Mouse (Mus musculus): Measurements from ENCODE around the gene Zfhx3. TPM values are rescaled to one million over a fixed set of nuclear protein-coding genes. Genes with fewer than 3 reads are reported as not detected.

The Zfhx3 gene
- polyA plus RNA-seq, 1 experiment, result 14.0 TPM

DNA sequence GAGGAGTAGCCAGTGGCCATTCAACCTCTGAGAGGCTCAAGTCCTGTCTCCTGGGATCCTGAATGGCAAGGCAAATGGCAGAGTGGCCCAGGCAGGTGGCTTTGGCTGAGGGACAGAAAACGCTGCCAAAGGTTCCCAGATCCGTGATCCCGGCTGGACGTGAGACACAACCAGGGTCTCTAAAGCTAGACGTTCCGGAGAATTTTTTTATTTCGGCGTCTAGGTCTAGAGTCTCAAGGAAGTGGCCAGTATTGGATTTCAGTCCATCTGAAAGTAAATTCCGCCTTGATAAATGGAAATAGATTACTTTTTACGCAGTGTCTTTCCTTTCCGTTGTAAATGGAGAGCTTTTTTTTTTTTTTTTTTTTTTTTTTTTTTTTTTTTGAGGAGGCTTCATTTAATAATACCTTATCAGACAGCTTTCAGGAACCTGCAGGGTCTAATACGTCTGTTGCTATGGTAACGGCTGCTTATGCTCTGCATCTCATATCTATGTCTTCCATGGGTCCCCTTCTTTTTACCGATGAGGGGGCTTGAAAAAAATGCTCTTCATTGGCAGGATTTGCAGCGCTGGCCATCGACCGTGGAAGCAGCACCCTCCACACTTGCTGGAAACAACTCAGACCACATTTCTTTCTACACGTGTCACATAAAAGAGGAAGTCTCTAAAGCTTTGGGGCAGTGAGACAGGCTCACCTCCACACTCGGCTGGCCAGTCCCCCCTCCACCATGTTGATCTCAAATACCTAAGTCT, 994.4 kb downstream of the Zfhx3 start:
- TF ChIP-seq CTCF (IDR thresholded peaks at IDR 0.05; ENCODE audit: low read depth, low read length) (no peak), POLR2A (IDR thresholded peaks at IDR 0.05; ENCODE audit: insufficient read depth, low read length) (no peak), EP300 (IDR thresholded peaks at IDR 0.05; ENCODE audit: insufficient read depth, low read depth, low read length) (no peak)
- no peaks in the 10 kb centered on the region; the same call in 1 of the 2 replicates for H3K36me3 ChIP-seq (ENCODE audit: control insufficient read depth, insufficient read depth, low read length, poor library complexity, severe bottlenecking)
- H3K4me3 ChIP-seq (ENCODE audit: low read depth, low read length), result no peak overlapping the region
- H3K9me3 ChIP-seq (replicated peaks; ENCODE audit: control insufficient read depth, insufficient read depth, low read length, poor library complexity, severe bottlenecking), result no peaks in the 10 kb centered on the region
- no peak overlapping the region for H3K27ac ChIP-seq (ENCODE audit: insufficient read depth, low read length)
- no peaks in the 10 kb centered on the region for H3K4me1 ChIP-seq (ENCODE audit: control insufficient read depth, insufficient read depth, low read length)
- H3K27me3 ChIP-seq (ENCODE audit: control insufficient read depth, insufficient read depth, low read length, poor library complexity, severe bottlenecking), result no peaks in the 10 kb centered on the region
- H3K9ac ChIP-seq (ENCODE audit: low read depth, poor library complexity, severe bottlenecking), result no peak overlapping the region

DNA sequence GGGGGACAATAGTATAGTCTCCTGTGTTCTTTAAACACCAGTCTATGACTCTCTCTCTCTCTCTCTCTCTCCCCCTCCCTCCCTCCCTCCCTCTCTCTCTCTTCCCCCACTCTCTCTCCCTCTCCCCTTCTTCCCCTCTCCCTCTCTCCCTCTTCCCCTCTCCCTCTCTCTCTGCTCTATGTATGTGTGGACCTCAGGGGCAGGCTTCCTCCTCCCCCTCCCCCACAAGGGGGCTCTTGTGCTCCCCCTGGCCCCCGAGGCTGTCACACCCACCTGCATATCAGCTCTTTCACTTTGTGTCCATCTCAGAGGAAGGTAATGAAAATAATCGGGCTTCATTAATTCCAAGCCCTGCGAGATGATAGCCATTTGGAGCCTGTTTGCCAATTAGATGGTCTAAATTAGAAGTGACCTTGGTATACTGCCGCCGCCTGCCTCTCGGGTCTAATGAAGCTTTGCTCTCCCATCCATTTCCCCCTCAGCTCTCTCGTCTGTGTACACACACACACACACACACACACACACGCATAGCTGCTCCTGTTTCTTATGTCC, 995.5 kb downstream of the Zfhx3 start:
- H3K4me1 ChIP-seq (ENCODE audit: control insufficient read depth, insufficient read depth, low read length), result no peaks in the 10 kb centered on the region
- H3K27ac ChIP-seq (ENCODE audit: insufficient read depth, low read length), result no peak overlapping the region
- H3K27me3 ChIP-seq (ENCODE audit: control insufficient read depth, insufficient read depth, low read length, poor library complexity, severe bottlenecking), result no peaks in the 10 kb centered on the region
- H3K4me3 ChIP-seq (ENCODE audit: low read depth, low read length), result no peak overlapping the region
- no peak overlapping the region for H3K9ac ChIP-seq (ENCODE audit: low read depth, poor library complexity, severe bottlenecking)
- no peaks in the 10 kb centered on the region for H3K9me3 ChIP-seq (replicated peaks; ENCODE audit: control insufficient read depth, insufficient read depth, low read length, poor library complexity, severe bottlenecking)
- no peaks in the 10 kb centered on the region; the same call in 1 of the 2 replicates for H3K36me3 ChIP-seq (ENCODE audit: control insufficient read depth, insufficient read depth, low read length, poor library complexity, severe bottlenecking)
- TF ChIP-seq POLR2A (IDR thresholded peaks at IDR 0.05; ENCODE audit: insufficient read depth, low read length), result no peak
- TF ChIP-seq CTCF (IDR thresholded peaks at IDR 0.05; ENCODE audit: low read depth, low read length), result no peak
- TF ChIP-seq EP300 (IDR thresholded peaks at IDR 0.05; ENCODE audit: insufficient read depth, low read depth, low read length), result no peak

DNA sequence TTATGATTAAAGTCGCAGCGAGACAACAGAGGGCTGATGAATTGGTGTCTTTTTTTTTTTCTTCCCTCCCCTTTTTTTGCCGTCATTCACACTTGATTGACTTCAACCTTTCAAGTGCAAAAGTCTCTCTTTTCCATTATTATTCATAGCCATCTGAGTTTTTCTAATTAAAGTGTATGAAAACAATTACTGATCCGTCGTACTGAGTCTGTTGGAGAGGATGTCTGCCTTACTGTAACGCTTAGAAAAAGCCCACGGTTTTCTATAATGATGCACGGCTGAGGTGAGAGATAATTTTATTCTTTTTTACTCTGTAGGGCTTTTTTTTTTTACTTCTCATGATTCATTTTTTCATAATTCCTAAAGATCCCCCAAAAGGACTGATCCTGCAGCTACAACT, 1000.2 kb downstream of the Zfhx3 start:
- Histone ChIP-seq H3K27ac (ENCODE audit: insufficient read depth, low read length) (no peak overlapping the region), H3K9ac (ENCODE audit: low read depth, poor library complexity, severe bottlenecking) (no peak overlapping the region), H3K36me3 (ENCODE audit: control insufficient read depth, insufficient read depth, low read length, poor library complexity, severe bottlenecking) (no peaks in the 10 kb centered on the region), H3K27me3 (ENCODE audit: control insufficient read depth, insufficient read depth, low read length, poor library complexity, severe bottlenecking) (no peaks in the 10 kb centered on the region), H3K4me3 (ENCODE audit: low read depth, low read length) (no peak overlapping the region), H3K9me3 (replicated peaks; ENCODE audit: control insufficient read depth, insufficient read depth, low read length, poor library complexity, severe bottlenecking) (no peaks in the 10 kb centered on the region), H3K4me1 (ENCODE audit: control insufficient read depth, insufficient read depth, low read length) (peaks cover 5% of the 10 kb centered on the region)
- TF ChIP-seq CTCF (IDR thresholded peaks at IDR 0.05; ENCODE audit: low read depth, low read length), result no peak
- no peak for TF ChIP-seq POLR2A (IDR thresholded peaks at IDR 0.05; ENCODE audit: insufficient read depth, low read length)
- no peak for TF ChIP-seq EP300 (IDR thresholded peaks at IDR 0.05; ENCODE audit: insufficient read depth, low read depth, low read length)

DNA sequence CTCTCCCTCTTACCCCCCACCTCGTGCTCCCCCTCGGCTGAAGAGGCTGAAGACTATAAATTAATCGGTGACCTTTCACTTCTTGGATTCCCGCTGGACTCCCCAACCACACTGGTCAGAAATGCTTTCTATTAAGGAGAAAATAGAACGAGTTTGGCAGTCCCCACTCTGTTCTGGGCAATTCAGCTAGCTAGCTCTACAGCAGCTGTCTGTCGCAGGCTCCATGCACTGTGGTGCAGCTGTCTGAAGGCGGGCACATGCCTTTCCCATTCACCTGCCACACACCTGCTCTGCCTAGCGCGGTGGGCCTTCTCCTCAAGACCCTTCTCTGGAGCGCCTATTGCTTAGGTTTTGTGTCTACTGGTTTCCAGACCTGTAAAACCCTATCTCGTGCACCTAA, 1000.7 kb downstream of the Zfhx3 start:
- Histone ChIP-seq H3K9ac (ENCODE audit: low read depth, poor library complexity, severe bottlenecking) (no peak overlapping the region), H3K4me1 (ENCODE audit: control insufficient read depth, insufficient read depth, low read length) (peaks cover 5% of the 10 kb centered on the region), H3K27me3 (ENCODE audit: control insufficient read depth, insufficient read depth, low read length, poor library complexity, severe bottlenecking) (no peaks in the 10 kb centered on the region), H3K27ac (ENCODE audit: insufficient read depth, low read length) (no peak overlapping the region), H3K4me3 (ENCODE audit: low read depth, low read length) (no peak overlapping the region), H3K36me3 (ENCODE audit: control insufficient read depth, insufficient read depth, low read length, poor library complexity, severe bottlenecking) (no peaks in the 10 kb centered on the region), H3K9me3 (replicated peaks; ENCODE audit: control insufficient read depth, insufficient read depth, low read length, poor library complexity, severe bottlenecking) (no peaks in the 10 kb centered on the region)
- TF ChIP-seq POLR2A (IDR thresholded peaks at IDR 0.05; ENCODE audit: insufficient read depth, low read length), result no peak
- TF ChIP-seq CTCF (IDR thresholded peaks at IDR 0.05; ENCODE audit: low read depth, low read length), result no peak
- TF ChIP-seq EP300 (IDR thresholded peaks at IDR 0.05; ENCODE audit: insufficient read depth, low read depth, low read length), result no peak

DNA sequence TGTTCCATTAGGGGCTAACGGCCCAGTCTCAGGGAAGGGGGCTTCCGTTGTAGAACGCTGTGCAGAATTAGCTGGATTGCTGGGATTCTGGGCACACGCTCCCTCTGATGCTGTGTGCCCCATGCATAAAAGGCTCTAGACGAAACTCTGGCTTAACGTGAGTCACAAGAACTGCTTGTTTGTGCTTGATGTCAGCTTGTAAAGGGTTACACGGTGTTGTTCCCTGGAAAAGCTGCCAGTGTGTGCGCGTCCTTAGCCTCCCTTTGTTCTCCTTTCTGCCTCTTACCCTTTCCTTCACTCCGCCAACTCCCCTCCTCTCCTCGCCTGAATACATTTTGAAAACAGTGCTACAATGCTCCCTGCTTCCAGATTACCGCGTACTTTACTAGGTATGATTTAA, 1001.9 kb downstream of the Zfhx3 start:
- no peak overlapping the region for H3K27ac ChIP-seq (ENCODE audit: insufficient read depth, low read length)

DNA sequence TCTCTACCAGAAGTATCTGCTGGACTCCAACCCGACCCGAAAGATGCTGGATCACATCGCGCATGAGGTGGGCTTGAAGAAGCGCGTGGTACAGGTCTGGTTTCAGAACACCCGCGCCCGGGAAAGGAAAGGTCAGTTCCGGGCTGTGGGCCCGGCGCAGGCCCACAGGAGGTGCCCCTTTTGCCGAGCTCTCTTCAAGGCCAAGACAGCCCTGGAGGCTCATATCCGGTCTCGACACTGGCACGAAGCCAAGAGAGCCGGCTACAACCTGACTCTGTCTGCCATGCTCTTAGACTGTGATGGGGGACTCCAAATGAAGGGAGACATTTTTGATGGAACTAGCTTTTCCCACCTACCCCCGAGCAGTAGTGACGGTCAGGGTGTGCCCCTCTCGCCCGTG, 1007.9 kb downstream of the Zfhx3 start:
- H3K27me3 ChIP-seq (ENCODE audit: control insufficient read depth, insufficient read depth, low read length, poor library complexity, severe bottlenecking), result no peaks in the 10 kb centered on the region; the same call in 1 of the 2 replicates
- H3K36me3 ChIP-seq (ENCODE audit: control insufficient read depth, insufficient read depth, low read length, poor library complexity, severe bottlenecking), result no peaks in the 10 kb centered on the region
- no peak overlapping the region for H3K4me3 ChIP-seq (ENCODE audit: low read depth, low read length)
- H3K27ac ChIP-seq (ENCODE audit: insufficient read depth, low read length), result no peak overlapping the region
- no peak overlapping the region for H3K9ac ChIP-seq (ENCODE audit: low read depth, poor library complexity, severe bottlenecking)
- H3K9me3 ChIP-seq (replicated peaks; ENCODE audit: control insufficient read depth, insufficient read depth, low read length, poor library complexity, severe bottlenecking), result no peaks in the 10 kb centered on the region
- TF ChIP-seq EP300 (IDR thresholded peaks at IDR 0.05; ENCODE audit: insufficient read depth, low read depth, low read length) (no peak), CTCF (IDR thresholded peaks at IDR 0.05; ENCODE audit: low read depth, low read length) (no peak), POLR2A (IDR thresholded peaks at IDR 0.05; ENCODE audit: insufficient read depth, low read length) (no peak)
- peaks cover 5% of the 10 kb centered on the region for H3K4me1 ChIP-seq (ENCODE audit: control insufficient read depth, insufficient read depth, low read length)

More for the DNA sequence above, 1001.9 kb downstream of the Zfhx3 start:
- Histone ChIP-seq H3K4me3 (ENCODE audit: low read depth, low read length) (no peak overlapping the region), H3K9me3 (replicated peaks; ENCODE audit: control insufficient read depth, insufficient read depth, low read length, poor library complexity, severe bottlenecking) (no peaks in the 10 kb centered on the region), H3K9ac (ENCODE audit: low read depth, poor library complexity, severe bottlenecking) (no peak overlapping the region), H3K4me1 (ENCODE audit: control insufficient read depth, insufficient read depth, low read length) (peaks cover 5% of the 10 kb centered on the region), H3K27me3 (ENCODE audit: control insufficient read depth, insufficient read depth, low read length, poor library complexity, severe bottlenecking) (no peaks in the 10 kb centered on the region), H3K36me3 (ENCODE audit: control insufficient read depth, insufficient read depth, low read length, poor library complexity, severe bottlenecking) (no peaks in the 10 kb centered on the region)
- TF ChIP-seq POLR2A (IDR thresholded peaks at IDR 0.05; ENCODE audit: insufficient read depth, low read length) (no peak), EP300 (IDR thresholded peaks at IDR 0.05; ENCODE audit: insufficient read depth, low read depth, low read length) (no peak), CTCF (IDR thresholded peaks at IDR 0.05; ENCODE audit: low read depth, low read length) (no peak)
